Mouse (Mus musculus) forebrain, embryonic 15.5 days (tissue): ENCODE measurements around the gene 1700013F07Rik. TPM values are rescaled to one million over a fixed set of nuclear protein-coding genes. Genes with fewer than 3 reads are reported as not detected.
A peak's percentile ranks its signal among the peaks of the same experiment; 100 is the strongest.

Experiments used
- ATAC-seq: fragments of 200-750 bp; cut with Nextera tagmentation; replicated peaks from 2 replicates; pipeline ENCODE4 v1.8.0; 2017; ENCODE audit warnings: mild to moderate bottlenecking, moderate TSS enrichment, moderate library complexity
- H3K27ac ChIP-seq: fragments of 300-500 bp; sonication (generic); replicated peaks from 2 replicates; pipeline ENCODE4 v1.5.1; 2015; ENCODE audit warnings: mild to moderate bottlenecking, inconsistent platforms
- H3K27me3 ChIP-seq: fragments of 300-500 bp; sonication (generic); 2 replicates; pipeline ENCODE4 v1.6.1; 2015; ENCODE audit warnings: inconsistent platforms
- H3K36me3 ChIP-seq: fragments of 300-500 bp; sonication (generic); 2 replicates; pipeline ENCODE4 v1.6.1; 2015; ENCODE audit warnings: mild to moderate bottlenecking, inconsistent platforms
- H3K4me1 ChIP-seq: fragments of 300-500 bp; sonication (generic); 2 replicates; pipeline ENCODE4 v1.6.1; 2015; ENCODE audit warnings: inconsistent platforms
- H3K4me2 ChIP-seq: fragments of 300-500 bp; sonication (generic); replicated peaks from 2 replicates; pipeline ENCODE4 v1.6.1; 2015; ENCODE audit warnings: mild to moderate bottlenecking, inconsistent platforms
- H3K4me3 ChIP-seq: fragments of 300-500 bp; sonication (generic); 2 replicates; pipeline ENCODE4 v1.5.1; 2015; ENCODE audit warnings: mild to moderate bottlenecking, inconsistent platforms
- H3K9ac ChIP-seq: fragments of 300-500 bp; sonication (generic); replicated peaks from 2 replicates; pipeline ENCODE4 v1.6.1; 2015; ENCODE audit warnings: mild to moderate bottlenecking, inconsistent platforms
- H3K9me3 ChIP-seq: fragments of 300-500 bp; sonication (generic); 2 replicates; pipeline ENCODE4 v1.6.1; 2016; ENCODE audit warnings: inconsistent platforms
- WGBS: fragments of 180-500 bp; shearing (Covaris S2); methylation state at CpG from one replicate; pipeline ENCODE4 v1.1.7; 2015; ENCODE audit warnings: mixed read lengths; 5-methylcytosine and 5-hydroxymethylcytosine counted together
- microRNA-seq: library from miRNA; unstranded; fragments of <30 nt; microRNA quantifications from one replicate; pipeline ENCODE4, GENCODE M21; 2016
- polyA plus RNA-seq: library from polyadenylated mRNA; unstranded; fragments of >200 nt; fragmentation: Nextera tagmentation; extraction: Ambion mirVana; gene quantifications from 2 replicates; pipeline ENCODE4 v1.2.1, GENCODE M21; 2015

The 1700013F07Rik gene
- polyA plus RNA-seq, 1 experiment from 2014 or later: 2.4 TPM

GRCm38 (mm10) chr3:108588446-108588845 is 54.5 kb downstream of the 1700013F07Rik start:
- WGBS: 34% methylated on average over 2 of the region's 2 CpGs
- Histone ChIP-seq H3K36me3 (no peaks in the 10 kb centered on the region), H3K4me2 (no peak overlapping the region), H3K4me1 (peaks cover 14% of the 10 kb centered on the region), H3K27me3 (no peaks in the 10 kb centered on the region), H3K9ac (no peak overlapping the region), H3K27ac (no peak overlapping the region), H3K4me3 (no peak overlapping the region), H3K9me3 (no peaks in the 10 kb centered on the region)
- ATAC-seq: no peak

- Histone ChIP-seq H3K9ac (peak within 1 kb of the TSS; percentile 99), H3K9me3 (no peaks in the 10 kb centered on the region), H3K4me2 (peak within 1 kb of the TSS; percentile 75), H3K4me3 (peak within 1 kb of the TSS; percentile 99), H3K36me3 (no peaks in the 10 kb centered on the region), H3K4me1 (peaks cover 19% of the 10 kb centered on the region), H3K27me3 (no peaks in the 10 kb centered on the region), H3K27ac (peak within 1 kb of the TSS; percentile 97)
- peak; percentile 99 for ATAC-seq
- WGBS: 6% methylated on average over 39 of the region's 44 CpGs
Observed at GRCm38 (mm10) chr3:108590786-108591529, 57.0 kb downstream of the 1700013F07Rik start, which contains the start of gene Wdr47. Gene Wdr47 (plus strand): TSS chr3:108591279.

GRCm38 (mm10) chr3:108591530-108592522 is 57.9 kb downstream of the 1700013F07Rik start:
- peak overlapping the region; percentile 99 for H3K9ac ChIP-seq
- H3K27ac ChIP-seq: peak overlapping the region; percentile 97
- H3K4me3 ChIP-seq: peak overlapping the region; percentile 99
- peak overlapping the region; percentile 75 for H3K4me2 ChIP-seq
- H3K9me3 ChIP-seq: no peaks in the 10 kb centered on the region
- H3K27me3 ChIP-seq: no peaks in the 10 kb centered on the region
- peaks cover 19% of the 10 kb centered on the region for H3K4me1 ChIP-seq
- H3K36me3 ChIP-seq: no peaks in the 10 kb centered on the region
- under 1% methylated on average over 57 of the region's 61 CpGs for WGBS
- peak; percentile 82 for ATAC-seq

Small RNA genes lying within 50 kb of the gene (microRNA-seq; reads per million reads assigned to microRNA genes)
- gene Gm22860: not detected

Other genes starting within 250 kb of the 1700013F07Rik start
- gene Mybphl, start 169.2 kb upstream of the 1700013F07Rik start, polyA plus RNA-seq: not detected in 2 replicates
- 35.6 and 41.5 TPM in 2 replicates for gene Psrc1, start 150.3 kb upstream of the 1700013F07Rik start, polyA plus RNA-seq
- 49.1 and 52.8 TPM in 2 replicates for gene Celsr2, start 118.6 kb upstream of the 1700013F07Rik start, polyA plus RNA-seq
- 221 and 222 TPM in 2 replicates for gene Sars, start 88.9 kb upstream of the 1700013F07Rik start, polyA plus RNA-seq
- gene 5330417C22Rik, start 2.4 kb downstream of the 1700013F07Rik start, polyA plus RNA-seq: 9.4 and 12.9 TPM in 2 replicates
- 64.7 and 68.7 TPM in 2 replicates for gene Tmem167b, start 28.3 kb downstream of the 1700013F07Rik start, polyA plus RNA-seq
- gene Taf13, start 37.5 kb downstream of the 1700013F07Rik start, polyA plus RNA-seq: 46.9 and 54.4 TPM in 2 replicates
- gene Wdr47, start 57.1 kb downstream of the 1700013F07Rik start, polyA plus RNA-seq: 114 and 115 TPM in 2 replicates
- gene Clcc1, start 119.8 kb downstream of the 1700013F07Rik start, polyA plus RNA-seq: 49.6 and 56.9 TPM in 2 replicates
- gene Gpsm2, start 188.2 kb downstream of the 1700013F07Rik start, polyA plus RNA-seq: 38.6 and 43.3 TPM in 2 replicates
- not detected in 2 replicates for gene Aknad1, start 205.5 kb downstream of the 1700013F07Rik start, polyA plus RNA-seq